Mouse (Mus musculus): ENCODE measurements at regions not wholly inside any gene's neighbourhood (a gene's known extent, or its start where the extent isn't known, plus 50 kb on each side); places are given as distances from the start of the nearest gene placed in this dataset.

GRCm38 (mm10) chr11:8377301-8377700 lies 287.0 kb downstream of the Tns3 start:
- DNase-seq (ENCODE audit: low spot score) = no peak

- DNase-seq (ENCODE audit: low spot score) = no peak
Observed at GRCm38 (mm10) chr11:8365545-8365944, 298.8 kb downstream of the Tns3 start.

- peak; percentile 7 for DNase-seq (ENCODE audit: low spot score)
Observed at GRCm38 (mm10) chr11:8364703-8365433, 299.5 kb downstream of the Tns3 start.

GRCm38 (mm10) chr11:8344938-8345337 lies 319.4 kb downstream of the Tns3 start:
- DNase-seq (ENCODE audit: low spot score) = no peak

GRCm38 (mm10) chr11:8302347-8303188 lies 361.8 kb downstream of the Tns3 start:
- peak; percentile 77 for DNase-seq (ENCODE audit: low spot score)

GRCm38 (mm10) chr11:8297462-8297861 lies 366.9 kb downstream of the Tns3 start:
- DNase-seq (ENCODE audit: low spot score) = no peak

- DNase-seq (ENCODE audit: low spot score) = peak; percentile 45
Observed at GRCm38 (mm10) chr11:8293322-8294014, 370.9 kb downstream of the Tns3 start.

GRCm38 (mm10) chr11:8285271-8285670 lies 379.1 kb downstream of the Tns3 start:
- DNase-seq (ENCODE audit: low spot score) = no peak

- DNase-seq (ENCODE audit: low spot score) = peak; percentile 0
Observed at GRCm38 (mm10) chr11:8275203-8275602, 389.1 kb downstream of the Tns3 start.

- DNase-seq (ENCODE audit: low spot score) = no peak
Observed at GRCm38 (mm10) chr11:8269171-8269570, 395.2 kb downstream of the Tns3 start.

- DNase-seq (ENCODE audit: low spot score) = no peak
Observed at GRCm38 (mm10) chr11:8254036-8254435, 410.3 kb downstream of the Tns3 start.

GRCm38 (mm10) chr11:8251360-8251759 lies 413.0 kb downstream of the Tns3 start:
- no peak for DNase-seq (ENCODE audit: low spot score)

GRCm38 (mm10) chr11:8249468-8249867 lies 414.9 kb downstream of the Tns3 start:
- peak; percentile 12 for DNase-seq (ENCODE audit: low spot score)

- peak; percentile 10 for DNase-seq (ENCODE audit: low spot score)
Observed at GRCm38 (mm10) chr11:8247535-8247934, 416.8 kb downstream of the Tns3 start.

- no peak for DNase-seq (ENCODE audit: low spot score)
Observed at GRCm38 (mm10) chr11:8247024-8247423, 417.3 kb downstream of the Tns3 start.

GRCm38 (mm10) chr11:8245408-8246003 lies 418.8 kb downstream of the Tns3 start:
- peak; percentile 84 for DNase-seq (ENCODE audit: low spot score)

GRCm38 (mm10) chr11:8238498-8238897 lies 425.8 kb downstream of the Tns3 start:
- DNase-seq (ENCODE audit: low spot score) = no peak

- DNase-seq (ENCODE audit: low spot score) = peak; percentile 67
Observed at GRCm38 (mm10) chr11:8237556-8237955, 426.8 kb downstream of the Tns3 start.

GRCm38 (mm10) chr11:8236056-8236455 lies 428.3 kb downstream of the Tns3 start:
- DNase-seq (ENCODE audit: low spot score) = no peak

GRCm38 (mm10) chr11:8232636-8233189 lies 431.6 kb downstream of the Tns3 start:
- no peak for DNase-seq (ENCODE audit: low spot score)

GRCm38 (mm10) chr11:8229787-8230186 lies 434.5 kb downstream of the Tns3 start:
- no peak for DNase-seq (ENCODE audit: low spot score)

All from embryo, embryonic 10 days (tissue).